Mouse (Mus musculus): ENCODE measurements at regions not wholly inside any gene's neighbourhood (a gene's known extent, or its start where the extent isn't known, plus 50 kb on each side); places are given as distances from the start of the nearest gene placed in this dataset.

GRCm38 (mm10) chr10:25072617-25073016 is 145.3 kb upstream of the Arg1 start:
- no peak for TF ChIP-seq CTCF (IDR thresholded peaks at IDR 0.05 in 2 of 3, conservative IDR thresholded peaks at IDR 0.05 in 1 of 3; ENCODE audit: control insufficient read depth in 1 of 3, insufficient read depth in 1 of 3, low read depth in 2 of 3, low read length in 3 of 3, poor library complexity in 1 of 3, severe bottlenecking in 1 of 3)
- TF ChIP-seq TAL1 (IDR thresholded peaks at IDR 0.05; ENCODE audit: low read length), result no peak
- no peak for TF ChIP-seq ELF1 (IDR thresholded peaks at IDR 0.05; ENCODE audit: low read depth, low read length)
- no peak for TF ChIP-seq UBTF (IDR thresholded peaks at IDR 0.05; ENCODE audit: borderline replicate concordance, insufficient read depth, low read depth, low read length)
- TF ChIP-seq EP300 (IDR thresholded peaks at IDR 0.05; ENCODE audit: low read depth in 1 of 2, low read length in 2 of 2), result no peak
- no peak for TF ChIP-seq RAD21 (IDR thresholded peaks at IDR 0.05; ENCODE audit: low read depth, low read length)
